Mouse (Mus musculus) neutrophil, adult 5-6 weeks (primary cell): ENCODE measurements at regions not wholly inside any gene's neighbourhood (a gene's known extent, or its start where the extent isn't known, plus 50 kb on each side); places are given as distances from the start of the nearest gene placed in this dataset.
"Not testable (repeated sequence)": the region's sequence is repeated elsewhere in the genome, so short reads cannot be mapped to it uniquely, and the experiment has no call there.

Experiments used
- ATAC-seq: fragments of 151-379, 151-347 bp; 2 replicates; pipeline ENCODE4 v1.8.0; 2017; ENCODE audit warnings: mild to moderate bottlenecking, moderate TSS enrichment; ENCODE audit not compliant: insufficient number of reproducible peaks, poor library complexity, low FRiP score, severe bottlenecking; ENCODE audit errors: extremely low read depth

DNA sequence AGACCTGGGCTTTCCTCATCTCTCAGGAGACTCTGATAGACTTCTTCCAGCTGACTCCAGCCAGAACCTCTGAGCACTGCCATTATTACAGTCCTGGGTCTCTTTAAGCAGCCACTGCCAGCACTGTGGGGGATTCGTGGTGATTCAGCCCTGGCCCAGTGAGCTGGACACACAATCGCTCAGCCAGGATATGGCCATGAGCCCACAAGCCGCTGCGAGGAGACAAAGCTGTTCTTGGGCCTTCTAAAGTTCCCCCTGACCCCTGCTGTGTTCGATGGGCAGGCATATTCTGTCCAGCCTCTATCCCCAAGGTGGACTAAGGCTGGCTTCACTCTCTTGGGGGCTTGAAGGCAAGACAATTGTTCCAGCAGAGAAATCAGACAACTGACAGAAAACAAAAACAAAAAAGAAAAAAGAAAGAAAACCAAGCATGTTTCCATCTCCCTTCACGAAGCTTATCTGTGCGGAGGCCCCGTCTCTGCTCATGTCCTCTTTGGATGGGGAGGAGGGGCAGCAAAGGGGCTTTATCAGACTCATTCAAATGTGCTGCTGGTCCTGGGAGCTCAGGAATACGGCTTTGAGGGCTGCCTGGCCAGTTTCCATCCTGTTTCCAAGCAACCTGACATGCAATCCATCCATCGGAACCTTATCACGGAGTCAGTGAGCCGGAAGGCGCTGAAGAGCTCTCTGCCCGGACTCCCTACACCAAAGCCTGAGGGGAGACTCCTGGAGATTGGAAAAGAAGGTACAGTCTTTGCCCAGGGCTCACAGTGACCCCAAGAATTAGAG, 362.0 kb downstream of the Sox9 start:
- no peak for ATAC-seq

DNA sequence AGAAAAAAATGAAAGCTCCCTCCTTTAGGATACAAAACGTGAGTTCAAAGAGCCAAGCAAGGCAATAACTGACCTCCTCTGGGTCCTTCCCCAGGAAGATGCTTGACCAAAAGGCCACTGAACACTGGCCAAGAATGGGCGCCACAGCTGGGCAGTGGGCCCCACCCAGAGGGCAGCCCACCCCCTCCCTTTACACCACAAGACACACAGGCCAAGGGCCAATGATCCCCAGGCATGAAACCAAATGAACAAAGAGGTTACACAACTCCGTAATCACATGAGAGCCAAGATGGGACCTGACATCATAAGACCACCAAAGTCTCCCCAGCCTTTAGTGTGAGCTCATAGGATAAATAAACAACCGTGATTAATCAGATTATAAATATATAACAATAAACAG, 363.7 kb downstream of the Sox9 start:
- ATAC-seq: no peak

DNA sequence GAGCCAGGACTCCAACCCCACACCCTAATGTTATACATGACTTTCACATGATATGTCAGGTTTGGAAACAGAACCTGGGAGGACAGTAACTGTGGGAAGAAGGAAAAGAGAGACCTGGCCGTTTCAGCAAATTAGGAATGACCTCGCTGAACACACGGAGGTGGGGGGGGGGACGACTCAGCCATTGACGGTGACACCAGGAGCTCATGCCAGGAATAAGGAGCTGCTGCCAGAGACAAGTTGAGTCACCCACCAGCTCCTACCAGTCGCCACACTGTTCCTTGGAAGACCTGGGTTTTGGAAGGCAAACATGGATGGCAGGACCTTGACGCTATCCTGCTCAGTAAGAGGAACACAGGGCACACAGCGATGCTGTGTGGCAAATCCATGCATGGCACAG, 364.7 kb downstream of the Sox9 start:
- no peak for ATAC-seq

DNA sequence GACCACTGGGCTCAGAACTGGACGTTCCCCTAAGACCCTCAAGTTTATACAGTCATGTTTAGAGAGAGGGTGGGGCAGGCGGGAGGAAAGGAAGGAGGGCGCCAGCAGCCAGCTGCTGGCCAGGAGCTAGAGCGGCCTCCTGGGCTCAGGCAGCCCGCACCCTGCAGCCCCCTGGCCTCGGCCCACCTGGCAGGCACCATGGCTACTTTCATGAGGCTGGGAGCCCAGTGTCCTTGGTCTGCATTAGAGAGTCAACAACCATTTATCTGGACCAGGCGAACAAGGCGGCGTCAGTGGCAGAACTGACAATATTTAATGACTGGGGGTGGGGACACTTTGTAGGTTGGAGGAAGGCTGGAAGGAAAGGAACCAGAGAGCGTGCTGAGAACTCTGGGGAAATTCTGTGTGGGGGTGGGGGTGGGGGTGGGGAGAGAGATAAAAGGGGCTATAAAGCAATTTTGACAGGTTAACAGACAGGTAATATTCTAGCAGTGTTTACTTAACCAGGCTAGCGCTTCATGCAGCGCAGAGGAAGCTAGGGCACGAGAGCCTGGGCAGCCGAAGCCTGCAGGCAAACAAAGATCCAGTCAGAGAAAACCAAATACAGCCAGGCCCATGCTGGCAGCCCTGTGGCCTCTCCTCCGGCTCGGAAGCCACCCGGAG, 365.6 kb downstream of the Sox9 start:
- ATAC-seq: no peak

DNA sequence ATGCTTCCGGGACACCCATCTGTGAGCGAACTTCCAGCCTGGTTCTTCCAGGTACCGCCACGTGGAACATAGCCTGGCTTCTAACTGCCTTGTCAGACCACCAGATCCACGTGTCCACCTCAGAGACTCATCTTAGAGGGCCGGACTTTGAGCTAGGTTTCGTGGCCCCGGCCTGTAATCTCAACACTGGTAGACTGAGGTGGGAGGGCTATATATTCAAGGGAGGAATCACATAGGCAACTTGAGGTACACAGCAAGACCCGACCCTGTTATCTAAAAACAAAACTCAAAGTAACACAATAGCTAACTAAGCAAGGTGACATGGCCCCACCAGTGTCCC, 366.1 kb downstream of the Sox9 start:
- ATAC-seq: no peak

DNA sequence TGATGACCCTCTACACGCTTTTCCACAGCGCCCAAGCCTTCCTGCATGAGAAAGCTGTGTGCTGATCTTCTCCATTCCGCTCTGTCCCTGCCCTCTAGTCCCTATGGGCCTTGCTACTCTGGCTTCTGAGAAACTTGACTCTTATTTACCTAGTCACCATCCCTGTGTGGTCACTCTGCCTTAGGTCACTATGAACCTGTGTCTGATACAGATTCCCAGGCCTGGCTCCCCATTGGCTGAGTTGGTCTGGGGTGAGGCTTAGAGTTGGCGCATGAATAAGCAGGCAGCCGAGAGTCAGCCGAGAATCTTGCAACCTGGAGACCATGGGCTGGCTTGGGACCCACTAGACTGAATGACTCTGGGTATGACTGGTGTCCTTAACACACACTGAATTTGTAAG, 373.5 kb downstream of the Sox9 start:
- no peak for ATAC-seq

DNA sequence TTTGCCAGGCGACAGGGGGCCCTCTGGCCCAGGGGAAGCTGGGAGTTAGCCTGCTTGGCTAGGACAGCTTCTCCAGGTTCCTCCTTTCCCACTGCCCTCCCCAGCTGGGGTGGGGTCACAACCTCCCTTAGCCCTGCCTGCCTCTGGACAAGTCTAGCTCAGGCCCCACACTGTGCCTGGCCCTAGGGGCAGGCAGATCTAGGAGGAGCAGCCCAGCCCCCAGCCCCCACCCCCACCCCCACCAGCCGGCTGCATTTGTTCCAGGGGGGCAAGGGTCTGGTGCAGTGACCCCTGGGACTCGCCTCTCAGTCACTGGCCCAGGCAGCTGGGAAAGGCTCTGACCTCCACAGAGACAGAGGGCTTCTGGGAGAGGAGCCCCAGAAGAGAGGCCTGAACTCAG, 381.9 kb downstream of the Sox9 start:
- ATAC-seq: no peak

DNA sequence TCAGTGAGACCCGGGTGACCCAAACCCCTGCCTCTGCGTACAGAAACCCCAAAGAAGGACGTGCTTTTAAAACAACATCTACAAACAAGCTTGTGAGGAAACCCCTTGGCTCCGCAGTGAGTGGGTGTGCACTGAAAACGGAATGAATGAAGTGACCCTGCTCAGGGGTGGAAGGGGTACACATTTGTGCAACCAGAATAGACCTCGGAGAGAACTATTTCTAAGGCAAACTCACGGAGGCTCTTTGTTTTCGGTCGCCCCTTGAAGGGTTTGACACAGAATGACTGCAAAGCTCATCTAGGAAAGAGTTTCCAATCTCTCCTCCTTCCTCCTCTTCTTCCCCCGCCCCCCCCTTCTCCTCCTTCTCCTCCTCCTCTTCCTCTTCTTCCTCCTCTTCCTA, 382.5 kb downstream of the Sox9 start:
- no peak for ATAC-seq

DNA sequence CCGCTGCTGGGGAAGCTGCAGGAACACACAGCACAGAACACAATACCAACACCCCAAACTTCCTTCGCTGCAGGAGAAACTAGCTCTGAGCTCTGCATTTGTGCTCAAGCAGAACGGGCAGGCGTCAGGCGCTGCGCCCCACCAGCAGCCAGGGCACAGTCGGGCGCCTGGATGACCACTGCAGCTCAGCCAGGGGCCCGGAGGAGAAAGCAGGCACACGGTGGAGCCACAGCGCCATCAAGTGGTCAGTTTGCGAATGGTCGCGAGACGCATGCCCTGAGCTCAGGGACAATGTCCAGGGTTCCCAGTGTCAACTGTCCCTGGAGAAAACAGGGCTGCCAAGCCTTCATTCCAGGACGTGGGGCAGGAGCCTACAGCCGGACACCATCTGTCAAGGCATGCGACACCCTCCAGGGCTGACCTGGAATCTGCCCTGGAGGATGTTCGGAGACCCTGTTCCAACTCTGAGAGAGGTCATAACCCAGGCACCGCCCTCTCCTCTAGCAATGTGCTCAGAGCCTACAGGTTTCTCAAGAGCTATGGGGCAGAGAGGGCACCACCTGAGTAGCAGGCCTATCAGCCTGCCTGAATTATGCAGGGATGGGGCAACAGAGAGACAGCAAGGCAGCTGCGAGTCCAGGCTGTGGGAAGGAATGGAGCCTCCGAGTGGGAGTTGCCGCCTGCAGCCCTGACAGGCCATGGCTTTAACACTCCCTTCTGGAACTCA, 383.2 kb downstream of the Sox9 start:
- peak; percentile 23; the same call in 1 of the 2 replicates for ATAC-seq

DNA sequence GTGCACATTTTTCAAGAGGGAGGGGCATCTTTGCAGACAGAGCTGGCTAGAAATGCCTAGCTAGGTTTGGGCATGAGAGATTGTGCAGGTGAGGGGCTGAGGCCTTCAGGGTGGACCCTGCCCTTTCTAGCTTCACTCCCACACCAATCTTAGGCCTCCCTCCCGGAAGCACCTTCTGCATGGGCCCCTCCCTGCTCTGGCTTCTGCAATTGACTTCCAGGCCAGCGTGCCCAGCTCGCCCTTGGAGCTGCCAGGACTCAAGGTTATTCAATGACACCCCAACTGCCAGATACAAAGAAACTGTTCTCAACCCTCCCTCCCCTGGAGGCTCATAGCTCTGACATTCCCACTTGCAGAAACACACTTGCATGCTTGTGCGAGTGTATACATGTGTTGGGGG, 384.5 kb downstream of the Sox9 start:
- ATAC-seq: no peak

DNA sequence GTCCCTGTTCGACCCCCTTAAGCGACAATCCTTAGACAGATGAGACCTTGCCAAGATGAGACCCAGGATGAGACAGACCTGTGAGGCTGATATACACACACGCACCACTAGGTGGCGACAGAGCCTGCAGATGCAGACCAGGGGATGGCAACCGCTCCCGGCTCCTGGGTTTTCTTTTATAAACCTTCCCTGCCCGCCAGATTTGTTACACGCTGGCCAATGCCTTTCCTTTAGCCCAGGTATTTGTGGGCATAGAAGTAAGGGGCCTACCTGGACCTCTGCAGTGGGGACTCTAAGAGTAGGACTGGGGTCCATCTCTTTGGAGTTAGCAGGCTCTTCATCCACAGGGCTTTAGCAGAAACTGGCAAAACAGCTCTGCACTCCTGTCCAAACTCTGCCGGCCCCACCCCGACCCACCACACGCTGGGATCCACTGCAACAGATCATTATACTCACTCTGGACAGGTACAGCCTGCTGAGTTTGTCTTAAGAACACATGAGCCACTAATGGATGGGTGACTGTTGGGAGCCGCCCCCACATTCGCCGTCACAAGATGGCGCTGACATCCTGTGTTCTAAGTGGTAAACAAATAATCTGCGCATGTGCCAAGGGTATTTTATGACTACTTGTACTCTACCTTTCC, 390.6 kb downstream of the Sox9 start:
- ATAC-seq: peak; percentile 68

DNA sequence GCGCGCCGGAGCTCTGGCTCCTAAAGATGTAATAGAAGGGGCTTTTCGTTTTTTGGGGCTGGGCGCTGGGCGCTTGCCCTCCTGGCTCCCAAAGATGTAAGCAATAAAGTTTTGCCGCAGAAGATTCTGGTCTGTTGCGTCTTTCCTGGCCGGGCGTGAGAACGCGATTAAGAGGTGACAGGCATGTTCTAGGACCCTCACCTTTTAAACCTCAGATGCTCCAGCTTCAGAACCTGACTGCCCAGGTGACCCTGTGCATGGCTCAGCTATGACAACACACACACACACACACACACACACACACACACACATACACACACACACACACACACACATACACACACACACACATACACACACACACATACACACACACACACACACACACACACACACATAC, 391.3 kb downstream of the Sox9 start:
- not testable (repeated sequence) for ATAC-seq

DNA sequence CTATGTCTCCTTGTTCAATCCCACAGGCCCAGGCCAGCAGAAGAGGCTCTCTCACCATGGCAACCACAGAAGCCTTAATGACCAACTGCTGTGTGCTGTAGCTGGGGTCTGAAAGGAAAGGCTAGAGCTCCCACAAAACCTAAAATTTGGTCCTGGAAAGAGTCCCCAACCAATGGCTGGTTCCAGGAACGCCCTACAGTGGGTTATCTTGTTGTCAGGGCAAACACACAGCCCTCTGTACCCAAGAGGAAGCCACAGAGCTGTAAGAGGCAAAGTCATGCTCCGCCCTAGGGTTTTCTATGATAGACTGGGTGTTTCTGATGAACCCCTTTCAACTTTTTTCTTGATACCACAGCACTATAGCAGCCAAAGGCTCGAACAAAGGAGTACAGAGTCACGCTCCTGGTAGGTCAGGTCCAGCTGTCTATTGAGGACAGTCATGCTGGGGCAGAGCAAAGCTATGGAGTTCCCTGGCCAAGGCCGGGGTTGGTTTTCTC, 392.0 kb downstream of the Sox9 start:
- peak; percentile 37; the same call in 1 of the 2 replicates for ATAC-seq

DNA sequence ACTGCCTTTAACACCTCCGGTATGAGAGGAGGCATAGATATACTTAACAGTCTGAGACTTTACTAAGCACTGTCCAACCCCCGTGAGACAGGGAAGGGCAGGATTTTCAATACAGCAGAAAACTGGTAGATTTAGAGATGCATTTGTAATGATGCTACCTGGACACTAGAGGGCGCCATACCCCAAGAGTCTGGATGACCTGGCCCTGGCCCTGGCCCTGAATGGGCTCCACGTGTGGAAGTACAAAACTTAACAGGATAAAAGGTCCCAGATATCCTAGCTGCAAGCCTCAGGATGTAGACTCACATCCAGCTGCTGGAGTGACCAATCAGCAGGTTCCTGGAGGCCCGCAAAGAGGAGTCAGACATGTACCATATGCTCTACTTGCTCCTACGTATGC, 393.3 kb downstream of the Sox9 start:
- ATAC-seq: no peak

DNA sequence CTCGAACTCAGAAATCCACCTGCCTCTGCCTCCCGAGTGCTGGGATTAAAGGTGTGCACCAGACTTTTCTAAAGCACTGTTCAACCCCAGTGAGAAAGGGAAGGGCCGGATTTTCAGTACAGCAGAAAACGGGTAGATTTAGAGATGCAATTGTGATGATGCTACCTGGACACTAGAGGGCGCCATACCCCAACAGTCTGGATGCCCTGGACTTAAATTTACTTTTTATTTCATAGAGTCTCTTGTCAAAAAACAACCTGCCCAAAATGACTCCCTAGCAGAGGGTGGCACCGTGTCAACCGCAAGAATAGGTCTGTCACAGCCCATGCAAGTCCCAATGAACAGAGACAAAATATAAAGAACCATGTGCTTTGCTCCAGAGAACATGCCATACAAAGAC, 394.2 kb downstream of the Sox9 start:
- peak; percentile 33 for ATAC-seq

DNA sequence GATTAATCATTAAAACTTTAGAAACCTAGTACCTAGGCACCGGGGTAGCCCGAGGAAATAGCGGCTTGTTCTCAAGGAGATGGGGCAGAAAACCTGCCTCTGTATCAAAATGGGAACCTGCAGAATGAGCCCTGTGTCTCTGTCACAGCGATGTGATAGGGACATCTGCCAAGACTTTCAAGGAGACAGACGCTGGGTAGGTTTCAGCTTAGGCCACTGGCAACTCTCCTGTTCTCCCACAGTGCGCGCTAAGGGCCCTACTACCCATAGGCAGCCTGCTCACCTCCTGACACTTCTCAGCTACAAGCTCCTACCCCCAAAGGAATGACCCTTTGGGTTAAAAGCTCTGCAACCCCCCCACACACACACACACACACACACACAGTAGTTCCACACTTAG, 396.4 kb downstream of the Sox9 start:
- no peak for ATAC-seq

DNA sequence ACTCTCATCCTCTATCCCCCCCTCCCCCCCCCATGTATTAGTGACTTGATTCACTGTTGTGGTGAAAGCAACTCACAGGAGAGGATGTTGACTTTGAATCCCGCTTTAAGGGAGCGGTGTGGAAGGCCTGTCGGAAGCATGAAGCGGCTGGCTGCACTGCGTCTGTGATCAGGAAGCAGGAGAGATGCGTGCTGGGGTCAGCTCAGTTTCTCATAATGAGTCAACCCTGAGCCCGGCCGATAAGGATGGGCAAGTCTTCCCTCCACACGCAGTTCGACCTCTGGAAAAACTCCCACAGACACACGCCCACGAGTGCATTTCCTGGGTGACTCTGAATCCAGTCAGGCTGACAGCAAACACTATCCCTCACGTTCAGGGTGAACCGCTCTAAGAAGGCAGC, 398.0 kb downstream of the Sox9 start:
- ATAC-seq: no peak

DNA sequence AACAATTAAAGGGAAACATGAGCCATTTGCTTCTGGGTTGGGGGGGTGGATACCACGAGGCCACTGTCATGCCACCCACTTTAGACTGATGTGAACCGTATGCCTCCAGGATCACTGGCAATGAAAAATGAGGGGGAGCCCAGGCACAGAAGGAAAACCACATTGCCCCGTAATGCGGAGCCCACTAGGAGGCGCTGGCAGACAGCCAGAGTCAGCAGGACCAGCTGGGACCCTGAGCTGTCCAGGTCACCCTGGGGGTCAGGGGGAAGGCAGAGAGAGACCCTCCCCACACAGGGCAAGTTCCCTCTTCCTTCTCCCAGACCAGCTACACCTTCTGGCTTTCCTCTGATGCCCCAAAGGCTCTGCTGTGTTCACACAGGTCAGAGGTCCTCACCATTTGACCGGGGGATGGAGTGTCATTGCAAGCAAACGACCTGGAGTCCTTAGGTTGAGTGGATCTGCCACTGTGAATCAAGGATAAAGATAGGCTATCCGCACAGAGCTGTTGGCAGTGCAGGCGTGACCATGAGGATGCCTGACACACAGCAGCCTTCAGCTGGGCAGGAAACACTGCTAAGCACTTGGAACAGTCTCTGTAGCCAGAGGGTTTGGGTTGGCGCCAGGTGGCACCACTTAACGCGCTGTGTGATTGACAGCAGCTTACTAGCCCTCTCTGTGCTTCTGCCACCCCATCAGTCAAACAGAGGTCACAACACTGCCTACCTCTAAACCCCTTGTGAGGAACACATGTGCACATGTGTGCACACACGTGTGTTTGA, 400.2 kb downstream of the Sox9 start:
- ATAC-seq: no peak

DNA sequence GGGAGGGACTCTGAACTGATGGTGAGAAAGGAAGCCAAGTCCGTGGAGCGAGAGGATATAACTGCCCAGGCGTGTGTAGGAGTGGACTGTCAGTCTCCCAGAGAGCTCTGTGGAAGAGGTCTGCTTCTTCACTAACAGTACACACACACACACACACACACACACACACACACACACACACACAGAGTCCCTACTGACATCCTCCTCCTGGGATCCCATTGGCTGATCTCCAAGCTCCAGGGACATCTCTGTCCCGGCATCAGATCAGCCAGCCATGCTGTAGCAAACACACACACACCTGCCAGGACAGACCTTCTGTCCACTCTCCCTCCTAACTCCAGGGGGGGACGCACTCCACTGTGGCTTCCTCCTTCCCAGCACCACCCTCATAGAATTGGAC, 401.5 kb downstream of the Sox9 start:
- no peak for ATAC-seq
